Mouse (Mus musculus) limb, embryonic 10.5 days (tissue): Measurements from ENCODE around the gene Pla2g5. TPM values are rescaled to one million over a fixed set of nuclear protein-coding genes. Genes with fewer than 3 reads are reported as not detected.

Source experiments
- DNase-seq: peaks from one replicate; pipeline ENCODE4 v3.0.0-alpha.2; 2017; ENCODE audit warnings: low spot score
- H3K27ac ChIP-seq: fragments of 300-500 bp; sonication (generic); 2 replicates; pipeline ENCODE4 v1.5.1; 2016; ENCODE audit warnings: mild to moderate bottlenecking
- H3K27me3 ChIP-seq: fragments of 300-500 bp; sonication (generic); 2 replicates; pipeline ENCODE4 v1.6.1; 2016; ENCODE audit warnings: low read depth, mild to moderate bottlenecking; ENCODE audit not compliant: poor library complexity, severe bottlenecking
- H3K36me3 ChIP-seq: fragments of 300-500 bp; sonication (generic); 2 replicates; pipeline ENCODE4 v1.6.1; 2016; ENCODE audit warnings: mild to moderate bottlenecking, moderate library complexity
- H3K4me1 ChIP-seq: fragments of 300-500 bp; sonication (generic); 2 replicates; pipeline ENCODE4 v1.6.1; 2016
- H3K4me3 ChIP-seq: fragments of 300-500 bp; sonication (generic); 2 replicates; pipeline ENCODE4 v1.5.1; 2016; ENCODE audit warnings: mild to moderate bottlenecking, moderate library complexity
- H3K9me3 ChIP-seq: fragments of 300-500 bp; sonication (generic); replicated peaks from 2 replicates; pipeline ENCODE4 v1.6.1; 2016; ENCODE audit warnings: mild to moderate bottlenecking
- WGBS: fragments of 180-500 bp; shearing (Covaris S2); methylation state at CpG from one replicate; pipeline ENCODE4 v1.1.7; 2016; 5-methylcytosine and 5-hydroxymethylcytosine counted together
- polyA plus RNA-seq: library from polyadenylated mRNA; unstranded; fragments of >200 nt; fragmentation: Nextera tagmentation; extraction: Ambion mirVana; gene quantifications from 2 replicates; pipeline ENCODE4 v1.2.1, GENCODE M21; 2016

Pla2g5 gene
- polyA plus RNA-seq, 1 experiment from 2014 or later = 0.30 TPM

GRCm38 (mm10) chr4:138754432-138754831, 108.8 kb downstream of the Pla2g5 start:
- no peaks in the 10 kb centered on the region for H3K9me3 ChIP-seq
- H3K4me1 ChIP-seq = peaks cover 19% of the 10 kb centered on the region
- DNase-seq = no peak
- H3K27me3 ChIP-seq = no peaks in the 10 kb centered on the region
- H3K4me3 ChIP-seq = no peak overlapping the region
- 83% methylated on average over 9 of the region's 9 CpGs for WGBS
- H3K36me3 ChIP-seq = no peaks in the 10 kb centered on the region
- no peak overlapping the region for H3K27ac ChIP-seq

GRCm38 (mm10) chr4:138753608-138754007, 109.7 kb downstream of the Pla2g5 start:
- Histone ChIP-seq H3K4me1 (peaks cover 19% of the 10 kb centered on the region), H3K4me3 (no peak overlapping the region), H3K27me3 (no peaks in the 10 kb centered on the region), H3K36me3 (no peaks in the 10 kb centered on the region), H3K27ac (no peak overlapping the region), H3K9me3 (no peaks in the 10 kb centered on the region)
- DNase-seq = no peak
- WGBS = 89% methylated on average over 3 of the region's 3 CpGs

- Histone ChIP-seq H3K36me3 (no peaks in the 10 kb centered on the region), H3K4me1 (peaks cover 24% of the 10 kb centered on the region), H3K27me3 (no peaks in the 10 kb centered on the region), H3K27ac (no peak overlapping the region), H3K9me3 (no peaks in the 10 kb centered on the region), H3K4me3 (no peak overlapping the region)
- 92% methylated on average over 6 of the region's 6 CpGs for WGBS
- DNase-seq = no peak
These were observed 110.7 kb downstream of the Pla2g5 start for GRCm38 (mm10) chr4:138752603-138753002.

Other genes with a start within 250 kb of the Pla2g5 start
- gene Vwa5b1, start 227.6 kb downstream of the Pla2g5 start, polyA plus RNA-seq = 0.14 and 0.18 TPM in 2 replicates
- gene Pla2g2c, start 138.7 kb downstream of the Pla2g5 start, polyA plus RNA-seq = 0.64 and 0.80 TPM in 2 replicates
- 1.2 and 1.3 TPM in 2 replicates for gene Ubxn10, start 126.3 kb downstream of the Pla2g5 start, polyA plus RNA-seq
- 0.09 TPM in 1 of 2 replicates, not detected in the other for gene Pla2g2f, start 105.9 kb downstream of the Pla2g5 start, polyA plus RNA-seq
- not detected in 2 replicates for gene Pla2g2d, start 87.7 kb downstream of the Pla2g5 start, polyA plus RNA-seq
- not detected in 2 replicates for gene Gm13030, start 10.5 kb upstream of the Pla2g5 start, polyA plus RNA-seq
- 0.20 TPM in 1 of 2 replicates, not detected in the other for gene Pla2g2e, start 14.5 kb upstream of the Pla2g5 start, polyA plus RNA-seq
- gene Otud3, start 50.5 kb upstream of the Pla2g5 start, polyA plus RNA-seq = 3.8 and 4.5 TPM in 2 replicates
- gene Rnf186, start 103.6 kb upstream of the Pla2g5 start, polyA plus RNA-seq = not detected in 2 replicates
- gene Tmco4, start 109.4 kb upstream of the Pla2g5 start, polyA plus RNA-seq = 1.4 and 1.9 TPM in 2 replicates
- not detected in 2 replicates for gene Htr6, start 212.1 kb upstream of the Pla2g5 start, polyA plus RNA-seq
- 12.5 and 28.7 TPM in 2 replicates for gene Nbl1, start 229.5 kb upstream of the Pla2g5 start, polyA plus RNA-seq